Mouse (Mus musculus): Measurements from ENCODE around the gene Pih1d1.

The Pih1d1 gene

DNA sequence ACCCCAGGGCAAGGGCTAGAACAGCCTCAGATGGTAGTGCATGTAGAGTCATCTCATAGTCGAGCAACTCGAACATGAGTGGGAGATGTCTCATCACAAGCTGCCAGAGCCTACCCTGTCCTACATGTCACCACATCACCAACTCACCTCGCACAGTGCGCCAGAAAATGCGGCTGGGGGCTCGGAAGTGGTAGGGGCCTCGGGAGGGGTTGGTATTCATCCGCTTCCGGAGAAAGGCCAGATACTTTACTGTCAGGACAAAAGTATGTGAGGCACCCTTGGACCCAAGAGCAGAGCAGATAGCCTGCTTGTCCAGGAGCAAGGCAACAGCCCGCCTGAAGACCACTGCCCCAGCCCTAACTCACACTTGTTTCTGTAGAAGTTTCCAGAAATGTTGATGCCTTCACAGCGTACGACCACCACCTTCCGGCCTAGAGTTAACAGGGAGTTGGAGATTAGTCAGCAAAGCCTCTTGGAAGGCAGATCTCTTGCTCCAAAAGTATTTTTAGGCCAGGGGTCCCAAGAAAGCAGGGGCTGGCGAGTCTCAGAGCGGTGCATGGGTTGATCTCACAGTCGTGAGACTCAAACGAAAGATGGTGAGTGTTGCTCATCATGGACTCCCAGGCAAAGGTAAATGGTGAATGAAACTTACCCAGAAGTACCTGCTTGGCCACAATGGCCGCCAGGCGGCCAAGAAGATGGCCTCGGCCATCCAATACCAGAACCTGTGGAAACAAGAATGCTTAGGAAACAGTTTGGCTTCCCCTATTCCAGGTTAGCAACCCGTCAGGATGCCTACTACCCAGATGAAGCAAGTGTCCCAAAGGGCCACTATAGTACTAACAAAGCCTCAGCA, 27.0 kb upstream of the Pih1d1 start:
- no peak for DNase-seq (ENCODE audit: low read depth)

DNA sequence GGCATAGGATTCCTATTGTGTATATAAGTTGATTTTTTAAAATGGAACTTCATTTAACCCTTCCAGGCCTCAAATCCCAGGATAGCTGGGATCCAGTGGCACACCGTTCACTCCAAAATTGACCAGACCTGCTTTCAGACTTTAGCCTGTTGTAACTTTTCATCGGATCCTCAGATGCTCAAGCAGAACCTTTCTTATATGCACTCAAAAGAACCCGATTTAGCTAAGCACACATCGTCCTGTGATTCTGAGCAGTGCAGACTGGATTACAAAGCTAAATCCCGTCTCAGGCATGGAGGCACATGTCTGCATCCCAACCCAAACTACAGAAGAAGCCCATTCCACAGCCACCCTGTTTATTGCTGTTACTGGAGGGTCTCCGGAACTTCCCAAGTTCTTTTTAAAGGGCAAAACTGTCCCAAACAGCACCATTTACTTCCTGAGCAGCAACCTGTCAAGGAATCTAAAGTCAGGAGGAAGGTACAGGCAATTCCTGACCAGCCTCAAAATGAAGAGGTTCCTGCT, 26.3 kb upstream of the Pih1d1 start:
- DNase-seq (ENCODE audit: low read depth): no peak

DNA sequence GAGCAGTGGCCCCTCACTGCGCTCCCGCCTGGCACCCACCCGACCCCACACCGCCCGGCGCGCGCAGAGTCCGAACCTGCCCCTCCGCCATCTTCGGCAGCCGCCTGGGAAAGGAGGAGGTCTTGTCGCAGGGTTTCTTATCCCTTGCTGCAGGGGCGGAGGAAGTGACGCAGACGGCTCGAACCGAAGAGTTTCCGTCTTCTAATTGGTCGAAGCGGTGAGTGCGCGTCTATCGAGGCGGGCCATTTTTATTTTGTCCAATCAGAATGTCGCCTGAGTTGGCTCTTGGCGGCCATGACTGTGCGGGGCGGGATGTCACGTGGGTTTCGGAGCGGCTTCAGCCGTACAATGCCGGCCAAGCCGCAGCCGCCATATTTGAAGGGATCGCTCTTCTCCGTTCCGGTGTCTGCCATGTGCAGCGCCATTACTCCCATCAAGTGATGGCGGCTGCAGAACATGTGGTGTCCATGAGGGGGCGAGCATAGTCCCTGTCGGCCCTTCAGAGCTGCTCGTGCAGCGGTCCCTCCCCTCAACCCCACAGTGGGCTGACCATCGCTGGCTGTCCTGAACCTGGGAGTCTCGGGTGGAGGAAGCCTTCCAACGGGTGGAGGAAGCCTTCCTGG, 25.4 kb upstream of the Pih1d1 start, which contains the start of gene Rpl13a:
Rpl13a (minus strand) TSS at position 138 of the 623 bp plus-strand sequence.
- DNase-seq (ENCODE audit: low read depth): peak; percentile 97

DNA sequence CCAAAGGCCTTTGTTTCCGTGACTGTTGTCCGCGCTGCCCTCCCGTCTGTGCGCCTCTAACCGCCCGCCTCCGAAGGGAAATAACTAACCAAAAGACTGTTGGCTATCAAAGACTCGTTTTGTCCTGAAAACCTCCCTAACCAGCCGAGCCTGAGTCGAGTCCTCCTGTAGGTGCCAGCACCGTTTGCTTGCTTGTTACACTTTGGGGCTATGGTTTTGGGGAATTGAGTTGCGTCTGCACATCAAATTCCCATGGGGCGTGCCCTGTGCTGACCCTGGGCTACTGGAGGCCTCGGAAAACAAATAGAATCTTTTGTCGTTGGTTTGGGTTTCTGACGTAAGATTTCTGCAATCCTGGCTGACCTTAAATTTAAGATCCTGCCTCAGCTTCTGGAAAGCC, 24.8 kb upstream of the Pih1d1 start:
- DNase-seq (ENCODE audit: low read depth): no peak

GRCm38 (mm10) chr7:45129776-45130512, 24.2 kb upstream of the Pih1d1 start:
- DNase-seq (ENCODE audit: low read depth): no peak

DNA sequence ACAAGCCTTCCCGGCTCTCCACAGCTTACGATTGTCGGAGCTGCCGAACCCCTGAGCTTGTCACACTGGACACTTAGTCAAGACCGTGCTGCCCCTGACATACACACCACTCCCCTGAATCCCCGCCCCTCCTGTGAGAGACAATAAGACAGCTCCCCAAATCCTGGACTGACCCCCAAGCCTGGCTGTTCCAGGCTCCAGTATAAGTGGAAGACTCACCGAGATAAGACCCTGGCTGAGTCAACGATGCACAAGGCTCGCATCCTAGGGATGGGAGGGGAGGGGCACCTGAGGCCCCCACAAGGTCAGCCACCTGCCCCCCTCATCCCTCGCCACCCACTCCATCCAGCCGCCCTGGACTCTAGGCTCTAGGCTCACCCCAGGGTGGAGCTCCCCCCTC, 22.3 kb upstream of the Pih1d1 start:
- no peak for DNase-seq (ENCODE audit: low read depth)

DNA sequence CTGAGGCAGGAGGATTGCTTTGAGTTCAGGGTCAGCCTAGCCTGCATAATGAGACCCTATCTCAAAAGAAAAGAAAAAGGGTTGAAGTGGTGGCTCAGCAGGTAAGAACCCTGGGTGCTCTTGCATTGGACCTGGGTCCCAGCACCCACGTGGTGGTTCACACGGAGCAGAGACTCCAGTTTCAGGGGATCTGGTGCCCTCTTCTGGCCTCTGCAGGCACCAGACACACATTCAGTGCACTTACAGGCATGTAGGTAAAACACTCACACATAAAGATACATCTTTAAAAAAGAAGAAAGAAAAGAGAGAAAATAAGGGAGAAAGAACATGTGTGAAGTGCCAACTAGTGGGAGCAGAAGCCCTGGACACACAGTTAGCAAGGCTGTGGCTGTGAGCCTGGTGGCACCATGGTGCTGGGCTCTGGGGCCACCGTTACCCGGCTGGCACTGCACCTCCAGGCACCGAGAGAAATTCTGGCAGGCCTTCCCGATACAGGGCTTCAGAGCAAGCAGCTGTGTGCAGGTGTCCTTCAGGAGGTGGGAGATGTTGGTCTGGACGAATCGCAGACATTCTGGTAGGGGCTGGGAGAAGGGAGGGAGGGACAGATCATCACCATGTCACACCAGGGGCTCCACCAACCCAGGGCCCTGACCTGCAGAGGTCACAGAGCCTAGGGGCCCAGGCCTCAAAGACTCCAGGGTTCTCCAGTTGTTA, 20.5 kb upstream of the Pih1d1 start:
- no peak for DNase-seq (ENCODE audit: low read depth)

- DNase-seq (ENCODE audit: low read depth): peak; percentile 79
These were observed 19.5 kb upstream of the Pih1d1 start for GRCm38 (mm10) chr7:45134544-45135026.

DNA sequence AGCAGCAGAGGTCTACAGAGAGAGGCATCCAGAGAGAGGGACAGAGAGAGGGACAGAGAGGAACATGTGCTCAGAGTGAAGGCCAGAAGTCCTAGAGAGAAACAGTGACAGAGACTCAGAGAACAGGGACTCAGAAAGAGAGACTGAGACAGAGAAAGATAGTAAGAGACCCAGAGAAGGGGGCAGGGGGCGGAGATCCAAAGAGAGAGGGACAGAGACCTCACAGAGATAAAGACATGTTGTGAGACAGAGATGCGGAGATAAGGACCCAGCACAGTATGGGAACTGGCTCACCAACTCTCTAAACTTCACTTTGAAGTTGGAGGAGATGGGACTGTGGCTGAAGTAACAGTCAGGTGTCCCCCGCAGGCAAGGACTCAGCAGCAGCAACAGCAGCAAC, 18.7 kb upstream of the Pih1d1 start:
- no peak for DNase-seq (ENCODE audit: low read depth)

- DNase-seq (ENCODE audit: low read depth): peak; percentile 84
These were observed 18.0 kb upstream of the Pih1d1 start, which contains the start of the genes Gm45713 and Flt3l for GRCm38 (mm10) chr7:45135993-45136567. Gm45713 (minus strand) TSS chr7:45136231. Flt3l (minus strand) TSS chr7:45136432.

GRCm38 (mm10) chr7:45137171-45138006, 16.7 kb upstream of the Pih1d1 start:
- no peak for DNase-seq (ENCODE audit: low read depth)

DNA sequence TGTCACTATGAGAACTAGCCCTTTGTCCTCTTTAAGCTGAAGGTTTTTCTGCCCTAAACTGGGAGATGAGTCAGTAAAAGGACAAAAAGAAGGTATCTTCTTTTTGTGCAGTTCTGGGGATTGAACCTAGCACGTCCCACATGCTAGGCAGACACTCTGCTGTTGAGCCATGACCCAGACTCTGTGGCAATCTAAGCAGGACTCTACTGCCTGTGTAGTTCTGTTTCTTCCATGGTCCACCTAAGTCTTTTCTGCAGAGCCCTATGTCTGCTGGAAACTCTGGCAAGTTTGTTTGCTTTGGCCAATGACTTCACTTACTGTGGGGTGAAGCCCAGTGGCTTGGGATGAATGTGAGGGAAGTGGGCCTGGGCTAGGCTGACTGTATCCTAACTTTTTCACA, 15.7 kb upstream of the Pih1d1 start:
- DNase-seq (ENCODE audit: low read depth): no peak

GRCm38 (mm10) chr7:45139904-45140723, 14.0 kb upstream of the Pih1d1 start:
- no peak for DNase-seq (ENCODE audit: low read depth)

- no peak for DNase-seq (ENCODE audit: low read depth)
These were observed 12.8 kb upstream of the Pih1d1 start for GRCm38 (mm10) chr7:45141319-45141718.

DNA sequence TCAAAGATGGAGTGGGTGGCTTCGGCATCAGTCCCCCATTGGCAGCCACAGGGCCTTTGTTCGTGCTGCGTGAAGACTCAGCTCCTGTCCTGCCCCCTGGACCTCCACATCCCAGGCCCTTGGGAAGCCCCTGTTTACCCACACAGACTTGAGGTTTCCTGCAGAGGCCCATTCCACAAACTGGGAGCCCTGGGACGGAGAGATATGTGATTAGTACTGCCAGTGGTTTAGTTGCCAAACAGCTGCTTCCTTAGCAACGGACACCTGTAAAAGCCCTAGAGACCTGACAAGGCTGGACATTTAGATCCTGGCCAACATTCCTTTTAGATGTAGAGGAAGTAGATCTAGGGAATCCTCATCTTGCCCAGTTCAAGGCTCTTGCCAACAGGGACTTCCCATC, 12.2 kb upstream of the Pih1d1 start:
- no peak for DNase-seq (ENCODE audit: low read depth)

- DNase-seq (ENCODE audit: low read depth): no peak
These were observed 9.5 kb upstream of the Pih1d1 start for GRCm38 (mm10) chr7:45144368-45145174.

GRCm38 (mm10) chr7:45145460-45145859, 8.6 kb upstream of the Pih1d1 start:
- no peak for DNase-seq (ENCODE audit: low read depth)

- DNase-seq (ENCODE audit: low read depth): no peak
These were observed 6.8 kb upstream of the Pih1d1 start for GRCm38 (mm10) chr7:45147267-45147666.

- DNase-seq (ENCODE audit: low read depth): no peak
These were observed 6.2 kb upstream of the Pih1d1 start for GRCm38 (mm10) chr7:45147899-45148298.

Data from c-Kit-positive CD71-negative TER-119-negative erythroid progenitor cells, embryonic 14.5 days (primary cell).